Mouse (Mus musculus) midbrain, embryonic 15.5 days (tissue): Measurements from ENCODE around the gene Wdr81. TPM values are rescaled to one million over a fixed set of nuclear protein-coding genes. Genes with fewer than 3 reads are reported as not detected.
A peak's percentile ranks its signal among the peaks of the same experiment; 100 is the strongest.

Source experiments
- ATAC-seq: fragments of 200-750 bp; cut with Nextera tagmentation; replicated peaks from 2 replicates; pipeline ENCODE4 v1.8.0; 2017; ENCODE audit warnings: moderate TSS enrichment
- H3K27ac ChIP-seq: fragments of 300-500 bp; sonication (generic); 2 replicates; pipeline ENCODE4 v1.5.1; 2015; ENCODE audit warnings: mild to moderate bottlenecking, inconsistent platforms
- H3K27me3 ChIP-seq: fragments of 300-500 bp; sonication (generic); replicated peaks from 2 replicates; pipeline ENCODE4 v1.6.1; 2015; ENCODE audit warnings: inconsistent platforms
- H3K36me3 ChIP-seq: fragments of 300-500 bp; sonication (generic); replicated peaks from 2 replicates; pipeline ENCODE4 v1.6.1; 2015; ENCODE audit warnings: inconsistent platforms
- H3K4me1 ChIP-seq: fragments of 300-500 bp; sonication (generic); 2 replicates; pipeline ENCODE4 v1.6.1; 2015; ENCODE audit warnings: inconsistent platforms
- H3K4me2 ChIP-seq: fragments of 300-500 bp; sonication (generic); 2 replicates; pipeline ENCODE4 v1.6.1; 2015; ENCODE audit warnings: inconsistent platforms, mild to moderate bottlenecking, moderate library complexity
- H3K4me3 ChIP-seq: fragments of 300-500 bp; sonication (generic); 2 replicates; pipeline ENCODE4 v1.5.1; 2015; ENCODE audit warnings: mild to moderate bottlenecking, inconsistent platforms
- H3K9ac ChIP-seq: fragments of 300-500 bp; sonication (generic); 2 replicates; pipeline ENCODE4 v1.6.1; 2015; ENCODE audit warnings: mild to moderate bottlenecking, inconsistent platforms
- H3K9me3 ChIP-seq: fragments of 300-500 bp; sonication (generic); 2 replicates; pipeline ENCODE4 v1.6.1; 2016; ENCODE audit warnings: inconsistent platforms
- WGBS: fragments of 180-500 bp; shearing (Covaris S2); methylation state at CpG from one replicate; pipeline ENCODE4 v1.1.7; 2015; ENCODE audit warnings: mixed read lengths; 5-methylcytosine and 5-hydroxymethylcytosine counted together
- microRNA counts: library from miRNA; unstranded; fragments of <30 nt; microRNA quantifications from one replicate; lab custom pipeline; 2016
- microRNA-seq: library from miRNA; unstranded; fragments of <30 nt; microRNA quantifications from one replicate; pipeline ENCODE4, GENCODE M21; 2016
- polyA plus RNA-seq: library from polyadenylated mRNA; unstranded; fragments of >200 nt; fragmentation: Nextera tagmentation; extraction: Ambion mirVana; gene quantifications from 2 replicates; pipeline ENCODE4 v1.2.1, GENCODE M21; 2015

Wdr81 gene
- polyA plus RNA-seq, 1 experiment from 2014 or later = 8.4 TPM

DNA sequence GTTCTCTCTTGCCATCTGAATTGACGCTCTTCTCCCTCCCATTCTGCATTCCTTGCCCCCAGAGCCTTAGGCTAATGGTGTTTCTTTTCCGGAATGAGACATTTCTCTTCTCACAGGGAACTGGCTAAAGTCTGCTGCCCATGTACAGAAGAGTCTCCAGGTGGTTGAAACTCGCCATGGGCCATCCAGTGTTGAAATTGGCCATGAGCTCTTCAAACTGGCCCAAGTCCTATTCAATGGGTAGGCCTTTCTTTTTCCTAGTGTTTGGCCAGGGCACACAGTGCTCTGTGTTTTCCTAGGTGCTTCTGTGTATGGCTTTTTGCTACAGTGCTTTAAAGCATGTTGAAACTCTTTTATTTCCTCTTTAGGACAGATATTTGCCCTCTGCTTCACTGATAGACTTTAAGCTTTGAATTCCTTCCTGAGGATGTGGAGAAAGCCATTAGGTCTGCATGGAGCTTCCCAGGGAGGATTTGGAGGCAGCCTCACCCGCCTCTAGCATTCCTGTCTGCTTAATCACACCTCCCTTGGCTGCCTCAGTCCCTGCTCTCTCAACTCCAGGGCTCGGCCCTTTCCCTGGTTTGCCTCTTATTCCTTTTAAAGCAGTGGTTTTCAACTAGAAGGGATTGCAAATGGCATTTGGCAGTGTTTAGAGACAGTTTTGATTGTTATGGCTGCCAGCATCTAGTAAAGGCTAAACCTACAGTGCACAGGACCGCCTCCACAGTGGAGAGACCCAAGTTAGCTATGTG lies 51.0 kb downstream of the Wdr81 start:
- Histone ChIP-seq H3K27me3 (no peaks in the 10 kb centered on the region), H3K9ac (no peak overlapping the region), H3K4me3 (no peak overlapping the region), H3K4me1 (no peaks in the 10 kb centered on the region), H3K4me2 (no peak overlapping the region), H3K36me3 (no peaks in the 10 kb centered on the region), H3K9me3 (no peaks in the 10 kb centered on the region), H3K27ac (no peak overlapping the region)
- ATAC-seq = no peak
- 77% methylated on average over 6 of the region's 6 CpGs for WGBS

DNA sequence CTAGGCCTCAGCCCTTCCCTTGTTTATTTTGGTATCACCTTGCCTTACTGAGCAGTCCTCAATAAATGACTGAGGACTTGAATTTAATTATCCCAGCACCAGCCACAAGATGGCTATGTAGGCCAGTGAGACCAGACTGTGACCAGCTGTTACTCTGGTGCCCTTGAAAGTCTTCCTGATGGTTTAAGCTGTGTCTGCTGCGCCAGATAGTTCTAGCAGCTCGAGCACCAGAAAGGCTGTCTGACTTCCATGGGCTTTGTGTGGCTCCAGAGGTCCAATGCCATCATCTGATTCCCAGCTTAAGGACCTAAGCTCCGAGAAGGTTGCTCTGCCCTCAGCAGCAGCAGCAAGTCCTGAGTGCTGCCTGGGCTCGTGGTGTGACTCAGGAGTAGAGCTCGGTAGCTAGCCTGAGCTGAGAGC lies 52.2 kb downstream of the Wdr81 start:
- no peaks in the 10 kb centered on the region for H3K4me1 ChIP-seq
- 55% methylated on average over 5 of the region's 5 CpGs for WGBS
- H3K27ac ChIP-seq = 0 out of 2 replicates have a peak overlapping the region, but pooled peaks have one; percentile 11
- no peak overlapping the region for H3K4me2 ChIP-seq
- no peaks in the 10 kb centered on the region for H3K9me3 ChIP-seq
- H3K27me3 ChIP-seq = no peaks in the 10 kb centered on the region
- H3K9ac ChIP-seq = no peak overlapping the region
- H3K36me3 ChIP-seq = no peaks in the 10 kb centered on the region
- ATAC-seq = peak; percentile 74; the same call in 1 of the 2 replicates
- H3K4me3 ChIP-seq = no peak overlapping the region

DNA sequence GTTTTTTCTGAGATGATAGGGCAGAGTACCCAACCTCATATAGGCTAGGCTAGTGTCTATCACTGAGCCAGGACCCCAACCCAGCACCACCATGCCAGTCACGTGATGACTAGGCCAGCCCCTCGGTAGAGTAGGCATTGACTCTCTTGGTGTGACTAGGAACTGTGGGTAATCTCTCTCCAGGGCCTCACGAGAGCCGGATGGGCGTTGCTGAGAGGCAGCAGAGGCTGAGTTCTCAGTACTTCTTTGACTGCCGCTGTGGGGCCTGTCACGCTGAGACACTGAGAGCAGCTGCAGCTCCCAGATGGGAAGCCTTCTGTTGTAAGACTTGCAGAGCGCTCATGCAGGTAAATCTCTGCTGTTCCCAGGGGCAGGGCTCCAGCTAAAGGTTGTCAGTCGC lies 54.4 kb downstream of the Wdr81 start:
- 56% methylated on average over 9 of the region's 9 CpGs for WGBS
- H3K27me3 ChIP-seq = no peaks in the 10 kb centered on the region
- no peaks in the 10 kb centered on the region for H3K36me3 ChIP-seq

GRCm38 (mm10) chr11:75399411-75399841 lies 55.1 kb downstream of the Wdr81 start:
- Histone ChIP-seq H3K9ac (no peak overlapping the region), H3K9me3 (no peaks in the 10 kb centered on the region), H3K36me3 (no peaks in the 10 kb centered on the region), H3K27me3 (no peaks in the 10 kb centered on the region), H3K4me3 (no peak overlapping the region), H3K4me2 (no peak overlapping the region), H3K27ac (no peak overlapping the region), H3K4me1 (no peaks in the 10 kb centered on the region; the same call in 1 of the 2 replicates)
- ATAC-seq = no peak
- WGBS = 90% methylated on average over 11 of the region's 11 CpGs

More for the DNA sequence above, 54.4 kb downstream of the Wdr81 start:
- Histone ChIP-seq H3K4me3 (no peak overlapping the region), H3K4me1 (no peaks in the 10 kb centered on the region; the same call in 1 of the 2 replicates), H3K27ac (no peak overlapping the region), H3K4me2 (no peak overlapping the region), H3K9ac (no peak overlapping the region), H3K9me3 (no peaks in the 10 kb centered on the region)
- ATAC-seq = no peak

DNA sequence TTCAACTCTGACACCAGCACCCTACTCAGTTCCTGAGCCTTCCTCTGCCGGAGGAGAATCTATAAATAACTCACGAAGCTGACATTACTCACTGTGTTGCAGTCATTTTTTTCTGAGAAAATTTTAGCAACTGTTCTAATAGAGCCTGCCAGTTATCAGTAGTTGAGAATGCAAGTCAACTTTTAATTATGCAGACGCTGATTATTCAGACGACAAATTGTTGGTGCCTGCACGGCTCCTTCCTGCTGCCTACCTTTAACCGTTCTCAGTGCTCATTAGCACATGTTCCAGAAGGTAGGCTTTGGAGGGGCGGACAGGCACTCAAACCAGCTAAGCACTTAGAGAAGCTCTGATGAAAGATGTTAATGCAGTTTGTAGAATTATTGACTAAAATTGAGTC lies 57.1 kb downstream of the Wdr81 start:
- 82% methylated on average over 7 of the region's 7 CpGs for WGBS

GRCm38 (mm10) chr11:75395611-75396010 lies 58.9 kb downstream of the Wdr81 start:
- Histone ChIP-seq H3K4me1 (no peaks in the 10 kb centered on the region; the same call in 1 of the 2 replicates), H3K9ac (no peak overlapping the region), H3K9me3 (no peaks in the 10 kb centered on the region), H3K27me3 (no peaks in the 10 kb centered on the region), H3K27ac (no peak overlapping the region), H3K4me3 (no peak overlapping the region), H3K36me3 (no peaks in the 10 kb centered on the region), H3K4me2 (no peak overlapping the region)
- 94% methylated on average over 1 of the region's 1 CpGs for WGBS
- no peak for ATAC-seq

More for the DNA sequence above, 57.1 kb downstream of the Wdr81 start:
- Histone ChIP-seq H3K4me2 (no peak overlapping the region), H3K27ac (no peak overlapping the region), H3K9ac (no peak overlapping the region), H3K4me3 (no peak overlapping the region), H3K4me1 (no peaks in the 10 kb centered on the region; the same call in 1 of the 2 replicates), H3K27me3 (no peaks in the 10 kb centered on the region), H3K36me3 (no peaks in the 10 kb centered on the region), H3K9me3 (no peaks in the 10 kb centered on the region)
- no peak for ATAC-seq

MicroRNAs encoded within 50 kb of the gene (microRNA counts, 519-probe panel; counts per million panel counts)
- microRNA mmu-miR-22 (lab: Ali Mortazavi, UCI) = 4,035 counts per million, percentile 90 among the panel's probes with 10 or more counts

Small RNAs within 50 kb of the gene (microRNA-seq; reads per million reads assigned to microRNA genes)
- 4,020 reads per million, percentile 90 among the genes with 10 or more reads in this experiment for gene Mir22

Other genes starting within 250 kb of the Wdr81 start
- 49.1 and 49.6 TPM in 2 replicates for gene Rpa1, start 106.4 kb downstream of the Wdr81 start, polyA plus RNA-seq
- 16.8 and 17.2 TPM in 2 replicates for gene Smyd4, start 106.3 kb downstream of the Wdr81 start, polyA plus RNA-seq
- gene Serpinf1, start 32.0 kb downstream of the Wdr81 start, polyA plus RNA-seq = 29.8 and 42.7 TPM in 2 replicates
- gene Serpinf2, start 15.1 kb downstream of the Wdr81 start, polyA plus RNA-seq = 0.37 TPM in 1 of 2 replicates, not detected in the other
- 2.2 and 2.8 TPM in 2 replicates for gene Tlcd2, start 7.0 kb upstream of the Wdr81 start, polyA plus RNA-seq
- 54.8 and 56.4 TPM in 2 replicates for gene Prpf8, start 32.1 kb upstream of the Wdr81 start, polyA plus RNA-seq
- 1.9 and 2.0 TPM in 2 replicates for gene Rilp, start 55.4 kb upstream of the Wdr81 start, polyA plus RNA-seq
- gene Scarf1, start 58.8 kb upstream of the Wdr81 start, polyA plus RNA-seq = 4.6 and 5.2 TPM in 2 replicates
- 17.7 and 20.2 TPM in 2 replicates for gene Slc43a2, start 77.0 kb upstream of the Wdr81 start, polyA plus RNA-seq
- gene Pitpna, start 133.4 kb upstream of the Wdr81 start, polyA plus RNA-seq = 103 and 116 TPM in 2 replicates
- 45.1 and 47.0 TPM in 2 replicates for gene Inpp5k, start 176.3 kb upstream of the Wdr81 start, polyA plus RNA-seq
- gene Myo1c, start 195.8 kb upstream of the Wdr81 start, polyA plus RNA-seq = 9.4 and 9.8 TPM in 2 replicates
- 117 and 118 TPM in 2 replicates for gene Crk, start 224.5 kb upstream of the Wdr81 start, polyA plus RNA-seq